18 mouse cellular contexts compared by ENCODE assay signal in the genomic region with DNA sequence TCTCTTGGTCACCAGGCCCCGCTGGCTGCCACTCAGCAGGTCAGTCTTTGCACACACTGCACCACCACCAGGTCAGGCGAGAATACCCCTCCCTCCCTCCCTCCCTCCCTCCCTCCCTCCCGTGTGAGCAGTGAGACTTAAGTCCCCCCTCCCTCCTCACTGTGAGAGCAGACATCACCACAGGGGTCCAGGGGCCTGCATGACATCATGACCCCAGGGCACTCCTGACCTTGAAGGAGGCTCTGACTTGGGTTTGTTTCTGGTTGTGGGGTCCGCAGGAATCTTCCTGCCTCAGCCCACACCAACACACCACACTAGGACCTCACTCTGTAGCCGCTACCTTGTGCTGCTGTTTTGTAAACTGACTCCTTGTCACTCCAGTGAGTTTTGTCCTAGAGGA.
"Had no signal": no experiment of that assay in that cellular context is flagged by ENCODE, and none has a peak within 500 bp of the region (broad histone marks: within the 10 kb centered on the region; RNA-seq: fewer than 3 reads in every experiment).

No protein-coding gene starts in this region.

- H3K4me3 ChIP-seq: layer of hippocampus, adult 2 months; limb, embryonic 10.5 days; limb, embryonic 13.5 days; megakaryocyte, embryonic 14.5 days; midbrain, embryonic 10.5 days; neural tube, embryonic 12.5 days; neural tube, embryonic 15.5 days; stomach, embryonic 15.5 days had no signal

- H3K9ac ChIP-seq: limb, embryonic 13.5 days; liver, embryonic 14.5 days; neural tube, embryonic 12.5 days; neural tube, embryonic 15.5 days; stomach, embryonic 15.5 days had no signal

- H3K27me3 ChIP-seq: limb, embryonic 13.5 days; neural tube, embryonic 12.5 days; neural tube, embryonic 15.5 days; stomach, embryonic 15.5 days had no signal

- H3K9me3 ChIP-seq: limb, embryonic 10.5 days; limb, embryonic 13.5 days; megakaryocyte, embryonic 14.5 days; midbrain, embryonic 10.5 days; neural tube, embryonic 12.5 days; neural tube, embryonic 15.5 days; stomach, embryonic 15.5 days had no signal

- H3K4me2 ChIP-seq: limb, embryonic 13.5 days; neural tube, embryonic 12.5 days; neural tube, embryonic 15.5 days; stomach, embryonic 15.5 days had no signal

- H3K27ac ChIP-seq: kidney, postnatal 0 days; layer of hippocampus, adult 2 months; limb, embryonic 10.5 days; limb, embryonic 13.5 days; liver, embryonic 14.5 days; midbrain, embryonic 10.5 days; neural tube, embryonic 12.5 days; neural tube, embryonic 15.5 days; stomach, embryonic 15.5 days had no signal

- DNase-seq: kidney, adult 11 months; kidney, postnatal 25 days; layer of hippocampus, adult 9-11 months; midbrain, embryonic 14.5 days; right cerebral cortex, adult 18-20 months; right cerebral cortex, postnatal 25 days; spleen, adult 18-20 months; thymus, postnatal 25 days had no signal

- H3K4me1 ChIP-seq: megakaryocyte, embryonic 14.5 days; stomach, embryonic 15.5 days had no signal
